Mouse (Mus musculus): ENCODE measurements around the gene Trpm1. TPM values are rescaled to one million over a fixed set of nuclear protein-coding genes. Genes with fewer than 3 reads are reported as not detected.

Trpm1 gene
- polyA plus RNA-seq, 1 experiment: not detected

DNA sequence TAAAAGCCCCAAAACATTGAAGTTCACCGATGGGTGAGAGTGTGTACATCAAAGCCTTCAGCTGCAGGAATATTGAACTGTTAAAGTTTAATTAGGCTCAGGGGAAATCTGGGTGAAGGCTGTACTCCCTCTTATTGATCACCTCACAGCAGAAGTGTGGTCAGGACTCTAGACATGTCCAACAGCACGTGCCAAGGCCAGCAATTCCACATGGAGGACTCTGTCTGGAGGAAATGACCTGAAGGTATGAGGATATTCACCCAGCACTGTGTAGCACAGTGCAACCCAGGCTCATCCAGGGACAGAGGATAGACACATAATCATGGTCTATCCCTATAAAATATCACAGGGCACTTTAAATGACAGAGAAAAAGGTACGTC, 32.3 kb downstream of the Trpm1 start:
- no peak overlapping the region for H3K27ac ChIP-seq (ENCODE audit: insufficient read depth, low read depth, low read length)
- H3K4me3 ChIP-seq (ENCODE audit: insufficient read depth, low read depth, low read length): no peak overlapping the region
- no peak for TF ChIP-seq CTCF (IDR thresholded peaks at IDR 0.05; ENCODE audit: insufficient read depth, low read depth, low read length)
- TF ChIP-seq POLR2A (IDR thresholded peaks at IDR 0.05; ENCODE audit: insufficient read depth, low read depth, low read length): no peak
- 93% methylated on average over 3 of the region's 3 CpGs for WGBS
- peaks cover 8% of the 10 kb centered on the region; the same call in 1 of the 2 replicates for H3K4me1 ChIP-seq (ENCODE audit: control insufficient read depth, insufficient read depth, low read length)

DNA sequence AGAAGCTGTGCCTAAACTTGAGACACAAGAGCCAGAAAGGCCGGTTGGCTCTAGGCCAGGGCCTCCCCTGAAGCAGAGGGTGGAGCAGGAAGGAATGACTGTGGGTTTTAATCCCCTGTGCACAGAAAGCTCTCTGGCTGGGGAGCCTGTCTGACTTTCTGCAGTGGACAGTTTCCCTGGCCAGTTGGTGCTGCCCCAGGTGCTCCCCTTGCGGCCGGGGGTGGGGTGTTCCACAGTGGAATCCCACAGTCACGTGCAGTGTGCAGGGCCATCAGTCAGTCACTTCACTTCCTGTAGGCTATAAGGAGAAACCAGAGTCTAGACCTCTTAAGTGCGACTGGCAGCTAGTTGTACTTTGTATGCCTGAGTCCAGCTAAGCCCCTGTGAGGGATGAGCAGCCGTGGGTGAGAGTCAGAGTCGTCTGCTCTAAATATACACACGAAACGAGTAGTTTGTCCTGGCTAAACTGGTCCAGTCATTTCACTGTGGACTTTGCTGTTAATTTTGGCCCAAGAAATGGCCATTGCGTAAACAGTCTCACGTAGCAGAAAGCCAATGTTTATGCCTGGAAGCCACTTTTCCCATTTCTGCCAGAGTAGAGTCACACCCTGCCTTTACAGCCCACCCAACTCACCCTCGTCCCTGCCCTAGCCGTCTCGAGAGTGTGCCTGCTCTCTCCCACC, 38.8 kb downstream of the Trpm1 start:
- no peak for TF ChIP-seq CTCF (IDR thresholded peaks at IDR 0.05; ENCODE audit: insufficient read depth, low read depth, low read length)
- no peak for TF ChIP-seq POLR2A (IDR thresholded peaks at IDR 0.05; ENCODE audit: insufficient read depth, low read depth, low read length)
- Histone ChIP-seq H3K4me1 (ENCODE audit: control insufficient read depth, insufficient read depth, low read length) (0 out of 2 replicates have a peak, but pooled peaks cover 3% of the 10 kb centered on the region), H3K4me3 (ENCODE audit: insufficient read depth, low read depth, low read length) (no peak overlapping the region), H3K27ac (ENCODE audit: insufficient read depth, low read depth, low read length) (no peak overlapping the region)
- 77% methylated on average over 14 of the region's 14 CpGs for WGBS

DNA sequence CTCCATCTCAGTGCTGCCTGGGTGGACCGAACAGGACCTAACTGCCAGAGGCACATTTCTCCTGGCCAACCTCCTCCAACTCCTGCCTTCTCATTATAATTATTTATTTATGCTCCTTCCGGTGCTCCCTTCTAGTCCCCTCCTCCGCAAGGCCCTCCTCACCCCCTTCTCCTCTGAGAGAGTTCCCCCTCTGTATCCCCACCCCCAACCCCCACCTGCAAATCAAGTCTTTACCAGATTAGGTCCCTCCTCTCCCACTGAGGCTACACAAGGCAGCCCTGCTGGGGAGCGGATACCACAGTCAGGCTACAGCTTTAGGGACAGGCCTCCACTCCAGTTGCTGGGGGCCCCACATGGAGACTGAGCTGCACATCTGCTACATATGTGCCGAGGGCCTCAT, 39.8 kb downstream of the Trpm1 start:
- whole genome bisulfite sequencing: 76% methylated on average over 5 of the region's 5 CpGs
- Histone ChIP-seq H3K4me3 (ENCODE audit: insufficient read depth, low read depth, low read length) (no peak overlapping the region), H3K27ac (ENCODE audit: insufficient read depth, low read depth, low read length) (no peak overlapping the region), H3K4me1 (ENCODE audit: control insufficient read depth, insufficient read depth, low read length) (0 out of 2 replicates have a peak, but pooled peaks cover 3% of the 10 kb centered on the region)
- TF ChIP-seq CTCF (IDR thresholded peaks at IDR 0.05; ENCODE audit: insufficient read depth, low read depth, low read length) (no peak), POLR2A (IDR thresholded peaks at IDR 0.05; ENCODE audit: insufficient read depth, low read depth, low read length) (no peak)

DNA sequence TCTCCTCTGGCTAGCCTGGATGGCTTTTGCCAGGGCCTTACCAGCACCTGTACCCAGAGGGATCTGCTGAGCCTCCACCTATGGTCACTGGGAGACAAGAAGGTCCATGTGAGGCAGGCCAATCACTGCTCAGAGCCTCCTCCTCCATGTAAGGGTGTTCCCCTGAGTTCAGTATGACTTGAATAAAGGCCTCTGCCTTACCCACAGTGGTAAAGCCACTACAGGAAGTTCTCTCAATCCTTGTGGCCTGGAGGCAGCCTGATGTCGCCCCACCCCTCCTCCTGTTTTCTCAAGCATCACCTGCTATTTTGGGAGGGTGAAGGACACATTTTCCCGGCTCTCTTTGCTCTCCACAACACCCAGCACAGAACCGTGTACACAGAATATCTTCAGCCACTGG, 42.5 kb downstream of the Trpm1 start:
- WGBS: 81% methylated on average over 3 of the region's 3 CpGs
- TF ChIP-seq CTCF (IDR thresholded peaks at IDR 0.05; ENCODE audit: insufficient read depth, low read depth, low read length): no peak
- no peak for TF ChIP-seq POLR2A (IDR thresholded peaks at IDR 0.05; ENCODE audit: insufficient read depth, low read depth, low read length)
- H3K4me3 ChIP-seq (ENCODE audit: insufficient read depth, low read depth, low read length): no peak overlapping the region
- H3K4me1 ChIP-seq (ENCODE audit: control insufficient read depth, insufficient read depth, low read length): 0 out of 2 replicates have a peak, but pooled peaks cover 3% of the 10 kb centered on the region
- H3K27ac ChIP-seq (ENCODE audit: insufficient read depth, low read depth, low read length): no peak overlapping the region

DNA sequence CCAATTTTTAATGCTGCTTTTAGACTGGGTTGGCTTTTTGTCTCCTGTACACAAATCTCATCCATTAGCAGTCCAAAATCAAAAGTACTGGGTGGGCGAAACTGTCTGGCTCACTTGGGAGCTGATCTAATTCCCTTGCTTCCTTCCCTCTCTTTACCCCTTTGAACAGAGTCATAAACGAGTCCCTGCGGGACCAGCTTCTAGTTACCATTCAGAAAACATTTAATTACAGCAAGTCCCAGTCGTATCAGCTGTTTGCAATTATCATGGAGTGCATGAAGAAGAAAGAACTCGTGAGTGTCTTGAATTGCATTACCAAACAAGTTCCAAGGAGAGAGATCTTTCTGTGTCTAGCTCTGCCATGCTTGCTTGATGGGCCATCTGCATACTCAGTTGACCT, 55.1 kb downstream of the Trpm1 start:
- TF ChIP-seq CTCF (IDR thresholded peaks at IDR 0.05; ENCODE audit: insufficient read depth, low read depth, low read length) (no peak), POLR2A (IDR thresholded peaks at IDR 0.05; ENCODE audit: insufficient read depth, low read depth, low read length) (no peak)
- no peak overlapping the region for H3K27ac ChIP-seq (ENCODE audit: insufficient read depth, low read depth, low read length)
- H3K4me1 ChIP-seq (ENCODE audit: control insufficient read depth, insufficient read depth, low read length): peaks cover 8% of the 10 kb centered on the region
- 11% methylated on average over 5 of the region's 5 CpGs for WGBS
- no peak overlapping the region for H3K4me3 ChIP-seq (ENCODE audit: insufficient read depth, low read depth, low read length)

DNA sequence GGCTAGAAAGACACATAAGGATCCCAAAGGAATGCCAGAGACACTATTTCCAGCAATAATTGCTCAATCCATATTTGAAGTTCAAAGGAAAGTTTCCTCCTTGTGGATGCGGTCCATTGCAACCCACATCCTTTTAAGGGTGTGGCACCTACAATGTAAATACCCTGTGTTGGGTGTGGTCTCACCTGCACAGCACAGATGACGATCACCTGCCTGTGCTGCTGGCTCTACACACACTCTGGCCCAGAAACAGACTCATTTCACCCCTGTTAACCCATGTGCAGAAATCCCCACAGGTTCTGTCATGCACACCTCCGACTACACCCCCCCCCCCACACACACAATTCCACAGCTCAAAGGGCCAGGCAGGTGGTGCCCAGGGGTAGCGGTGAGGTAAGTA, 59.2 kb downstream of the Trpm1 start:
- no peak overlapping the region for H3K4me3 ChIP-seq (ENCODE audit: insufficient read depth, low read depth, low read length)
- peaks cover 18% of the 10 kb centered on the region for H3K4me1 ChIP-seq (ENCODE audit: control insufficient read depth, insufficient read depth, low read length)
- H3K27ac ChIP-seq (ENCODE audit: insufficient read depth, low read depth, low read length): no peak overlapping the region
- WGBS: 93% methylated on average over 4 of the region's 4 CpGs
- TF ChIP-seq CTCF (IDR thresholded peaks at IDR 0.05; ENCODE audit: insufficient read depth, low read depth, low read length): no peak
- TF ChIP-seq POLR2A (IDR thresholded peaks at IDR 0.05; ENCODE audit: insufficient read depth, low read depth, low read length): no peak

DNA sequence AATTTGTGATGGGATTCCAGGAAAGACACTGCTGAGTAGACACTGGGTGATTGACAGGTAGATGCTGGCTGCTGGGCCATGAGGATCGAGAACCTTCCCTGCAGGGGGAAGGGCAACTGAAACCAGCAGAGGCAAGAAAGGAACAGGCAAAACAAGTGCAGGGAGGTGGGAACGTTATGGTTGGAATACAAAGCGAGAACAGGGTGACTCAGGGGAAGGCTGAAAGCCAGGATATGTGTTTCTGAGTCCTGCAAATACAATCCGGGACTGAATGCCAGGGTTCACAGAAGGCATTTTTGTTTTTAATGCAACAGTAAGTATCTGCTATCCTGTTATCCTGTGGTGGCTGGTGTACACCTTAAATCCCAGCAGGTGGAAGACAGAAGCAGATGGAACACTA, 60.4 kb downstream of the Trpm1 start:
- TF ChIP-seq CTCF (IDR thresholded peaks at IDR 0.05; ENCODE audit: insufficient read depth, low read depth, low read length) (no peak), POLR2A (IDR thresholded peaks at IDR 0.05; ENCODE audit: insufficient read depth, low read depth, low read length) (no peak)
- Histone ChIP-seq H3K4me3 (ENCODE audit: insufficient read depth, low read depth, low read length) (no peak overlapping the region), H3K27ac (ENCODE audit: insufficient read depth, low read depth, low read length) (no peak overlapping the region), H3K4me1 (ENCODE audit: control insufficient read depth, insufficient read depth, low read length) (peaks cover 13% of the 10 kb centered on the region)
- 24% methylated on average over 4 of the region's 4 CpGs for WGBS

DNA sequence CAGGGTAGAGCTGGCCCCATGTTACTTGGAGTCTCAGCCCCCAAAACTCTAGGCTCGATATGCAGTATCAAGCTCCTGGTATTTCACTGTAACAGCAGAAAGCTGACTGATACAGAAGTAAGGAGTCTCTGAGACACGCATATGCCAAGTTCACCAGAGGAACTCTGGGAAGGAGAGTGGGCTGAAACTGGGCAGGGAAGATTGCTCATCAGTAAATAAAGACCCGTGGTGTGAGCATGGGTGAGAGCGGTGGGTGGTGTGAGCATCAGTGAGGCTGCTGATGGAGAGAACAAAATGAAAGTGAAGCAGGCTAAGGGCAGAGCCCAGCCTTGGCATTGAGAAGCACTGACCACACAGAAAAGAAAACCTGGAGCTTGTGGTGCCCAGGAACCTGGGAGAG, 62.0 kb downstream of the Trpm1 start:
- whole genome bisulfite sequencing: 61% methylated on average over 4 of the region's 4 CpGs
- H3K4me1 ChIP-seq (ENCODE audit: control insufficient read depth, insufficient read depth, low read length): peaks cover 9% of the 10 kb centered on the region
- no peak overlapping the region for H3K27ac ChIP-seq (ENCODE audit: insufficient read depth, low read depth, low read length)
- TF ChIP-seq CTCF (IDR thresholded peaks at IDR 0.05; ENCODE audit: insufficient read depth, low read depth, low read length) (no peak), POLR2A (IDR thresholded peaks at IDR 0.05; ENCODE audit: insufficient read depth, low read depth, low read length) (no peak)
- no peak overlapping the region for H3K4me3 ChIP-seq (ENCODE audit: insufficient read depth, low read depth, low read length)

DNA sequence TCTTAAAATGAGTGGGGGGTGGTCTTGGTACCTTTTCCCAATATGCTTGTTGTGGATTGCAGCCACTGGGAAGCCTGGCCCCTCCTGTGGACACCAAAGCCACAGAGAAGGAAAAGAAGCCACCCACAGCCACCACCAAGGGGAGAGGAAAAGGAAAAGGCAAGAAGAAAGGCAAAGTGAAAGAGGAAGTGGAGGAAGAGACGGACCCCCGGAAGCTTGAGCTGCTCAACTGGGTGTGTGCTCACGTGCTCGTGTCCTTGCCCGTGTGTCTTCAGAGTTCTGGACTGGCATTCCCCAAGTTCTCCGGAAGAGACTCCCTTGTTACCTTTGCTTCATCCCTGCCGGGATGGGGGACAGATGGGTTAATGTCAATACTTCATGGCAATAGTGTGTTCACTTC, 63.8 kb downstream of the Trpm1 start:
- TF ChIP-seq POLR2A (IDR thresholded peaks at IDR 0.05; ENCODE audit: insufficient read depth, low read depth, low read length) (no peak), CTCF (IDR thresholded peaks at IDR 0.05; ENCODE audit: insufficient read depth, low read depth, low read length) (no peak)
- no peak overlapping the region for H3K27ac ChIP-seq (ENCODE audit: insufficient read depth, low read depth, low read length)
- WGBS: 98% methylated on average over 7 of the region's 7 CpGs
- H3K4me3 ChIP-seq (ENCODE audit: insufficient read depth, low read depth, low read length): no peak overlapping the region
- H3K4me1 ChIP-seq (ENCODE audit: control insufficient read depth, insufficient read depth, low read length): peaks cover 9% of the 10 kb centered on the region

All from olfactory bulb, adult 2 months (tissue).